Mouse (Mus musculus) hindbrain, embryonic 16.5 days (tissue): ENCODE measurements around the gene Fignl2. TPM values are rescaled to one million over a fixed set of nuclear protein-coding genes. Genes with fewer than 3 reads are reported as not detected.
A peak's percentile ranks its signal among the peaks of the same experiment; 100 is the strongest.

ENCODE experiments used
- ATAC-seq: fragments of 200-750 bp; cut with Nextera tagmentation; 2 replicates; pipeline ENCODE4 v1.8.0; 2017; ENCODE audit warnings: moderate TSS enrichment, moderate library complexity
- H3K27ac ChIP-seq: fragments of 300-500 bp; sonication (generic); 2 replicates; pipeline ENCODE4 v1.5.1; 2014; ENCODE audit warnings: low read depth, mild to moderate bottlenecking, control low read depth, low read length, moderate library complexity
- H3K27me3 ChIP-seq: fragments of 300-500 bp; sonication (generic); replicated peaks from 2 replicates; pipeline ENCODE4 v1.6.1; 2014; ENCODE audit warnings: low read length; ENCODE audit not compliant: control insufficient read depth, insufficient read depth
- H3K36me3 ChIP-seq: fragments of 300-500 bp; sonication (generic); 2 replicates; pipeline ENCODE4 v1.6.1; 2014; ENCODE audit warnings: mild to moderate bottlenecking, low read length, moderate library complexity, mixed read lengths; ENCODE audit not compliant: control insufficient read depth, insufficient read depth
- H3K4me1 ChIP-seq: fragments of 300-500 bp; sonication (generic); 2 replicates; pipeline ENCODE4 v1.6.1; 2014; ENCODE audit warnings: low read depth, low read length; ENCODE audit not compliant: control insufficient read depth, insufficient read depth
- H3K4me2 ChIP-seq: fragments of 300-500 bp; sonication (generic); 2 replicates; pipeline ENCODE4 v1.6.1; 2014; ENCODE audit warnings: mild to moderate bottlenecking, low read length, control low read depth, moderate library complexity
- H3K4me3 ChIP-seq: fragments of 300-500 bp; sonication (generic); 2 replicates; pipeline ENCODE4 v1.5.1; 2014; ENCODE audit warnings: mild to moderate bottlenecking, low read length, control low read depth, moderate library complexity
- H3K9ac ChIP-seq: fragments of 300-500 bp; sonication (generic); 2 replicates; pipeline ENCODE4 v1.6.1; 2014; ENCODE audit warnings: low read depth, mild to moderate bottlenecking, control low read depth, low read length, moderate library complexity
- H3K9me3 ChIP-seq: fragments of 300-500 bp; sonication (generic); 2 replicates; pipeline ENCODE4 v1.6.1; 2014; ENCODE audit warnings: mild to moderate bottlenecking, low read length, moderate library complexity; ENCODE audit not compliant: control insufficient read depth
- WGBS: fragments of 180-500 bp; shearing (Covaris S2); extraction: QIAGEN DNeasy Blood & Tissue Kit; methylation state at CpG from one replicate; pipeline ENCODE4 v1.1.7; 2014; 5-methylcytosine and 5-hydroxymethylcytosine counted together
- polyA plus RNA-seq: library from polyadenylated mRNA; unstranded; fragments of >200 nt; fragmentation: Nextera tagmentation; extraction: Ambion mirVana; gene quantifications from 2 replicates; pipeline ENCODE4 v1.2.1, GENCODE M21; 2015

Gene Fignl2
- 0.06 and 0.09 TPM in 2 replicates for polyA plus RNA-seq

GRCm38 (mm10) chr15:101077813-101078730, at the start of gene Fignl2:
Fignl2 (minus strand) TSS chr15:101078567.
- H3K4me3 ChIP-seq: peak within 1 kb of the TSS; percentile 68
- peak within 1 kb of the TSS; percentile 82 for H3K9ac ChIP-seq
- WGBS: 0% methylated on average over 53 of the region's 96 CpGs
- no peaks in the 10 kb centered on the region for H3K27me3 ChIP-seq
- peak within 1 kb of the TSS; percentile 90 for H3K4me2 ChIP-seq
- no peaks in the 10 kb centered on the region for H3K9me3 ChIP-seq
- H3K36me3 ChIP-seq: no peaks in the 10 kb centered on the region
- peak within 1 kb of the TSS; percentile 71 for H3K27ac ChIP-seq
- peaks cover 25% of the 10 kb centered on the region for H3K4me1 ChIP-seq
- ATAC-seq: peak; percentile 15; the same call in 1 of the 2 replicates

- H3K4me2 ChIP-seq: no peak overlapping the region
- H3K4me1 ChIP-seq: peaks cover 12% of the 10 kb centered on the region
- peaks cover 26% of the 10 kb centered on the region for H3K27me3 ChIP-seq
- 81% methylated on average over 12 of the region's 12 CpGs for WGBS
- ATAC-seq: no peak
- no peak overlapping the region for H3K4me3 ChIP-seq
- no peak overlapping the region for H3K27ac ChIP-seq
- H3K9ac ChIP-seq: no peak overlapping the region
- no peaks in the 10 kb centered on the region for H3K36me3 ChIP-seq
- no peaks in the 10 kb centered on the region for H3K9me3 ChIP-seq
Observed at GRCm38 (mm10) chr15:101126876-101127544, 48.6 kb upstream of the Fignl2 start.

- no peak for ATAC-seq
- H3K4me3 ChIP-seq: no peak overlapping the region
- H3K9ac ChIP-seq: no peak overlapping the region
- H3K27ac ChIP-seq: no peak overlapping the region
- peaks cover 7% of the 10 kb centered on the region for H3K4me1 ChIP-seq
- 92% methylated on average over 6 of the region's 6 CpGs for WGBS
- no peak overlapping the region for H3K4me2 ChIP-seq
- H3K36me3 ChIP-seq: no peaks in the 10 kb centered on the region
- H3K27me3 ChIP-seq: peaks cover 22% of the 10 kb centered on the region
- no peaks in the 10 kb centered on the region for H3K9me3 ChIP-seq
Observed at GRCm38 (mm10) chr15:101125561-101125960, 47.2 kb upstream of the Fignl2 start.

- no peaks in the 10 kb centered on the region for H3K9me3 ChIP-seq
- no peak overlapping the region for H3K4me3 ChIP-seq
- H3K9ac ChIP-seq: no peak overlapping the region
- H3K4me2 ChIP-seq: no peak overlapping the region
- H3K27ac ChIP-seq: no peak overlapping the region
- 46% methylated on average over 4 of the region's 4 CpGs for WGBS
- no peak for ATAC-seq
- no peaks in the 10 kb centered on the region for H3K4me1 ChIP-seq
- H3K27me3 ChIP-seq: peaks cover 7% of the 10 kb centered on the region
- no peaks in the 10 kb centered on the region for H3K36me3 ChIP-seq
Observed at GRCm38 (mm10) chr15:101123202-101123601, 44.8 kb upstream of the Fignl2 start.

- Histone ChIP-seq H3K27ac (no peak overlapping the region), H3K4me1 (no peaks in the 10 kb centered on the region)
- 34% methylated on average over 2 of the region's 2 CpGs for WGBS
Observed at GRCm38 (mm10) chr15:101122290-101122589, 43.9 kb upstream of the Fignl2 start.

GRCm38 (mm10) chr15:101121411-101122289, 43.3 kb upstream of the Fignl2 start:
- no peaks in the 10 kb centered on the region for H3K27me3 ChIP-seq
- no peak overlapping the region for H3K9ac ChIP-seq
- no peaks in the 10 kb centered on the region for H3K36me3 ChIP-seq
- no peak overlapping the region for H3K27ac ChIP-seq
- ATAC-seq: no peak
- WGBS: 75% methylated on average over 9 of the region's 9 CpGs
- H3K9me3 ChIP-seq: no peaks in the 10 kb centered on the region
- H3K4me3 ChIP-seq: no peak overlapping the region
- H3K4me1 ChIP-seq: no peaks in the 10 kb centered on the region
- no peak overlapping the region for H3K4me2 ChIP-seq

More at GRCm38 (mm10) chr15:101122290-101122589, 43.9 kb upstream of the Fignl2 start:
- Histone ChIP-seq H3K9ac (no peak overlapping the region), H3K9me3 (no peaks in the 10 kb centered on the region), H3K36me3 (no peaks in the 10 kb centered on the region), H3K4me2 (no peak overlapping the region), H3K27me3 (no peaks in the 10 kb centered on the region; the same call in 1 of the 2 replicates), H3K4me3 (no peak overlapping the region)
- no peak for ATAC-seq

- ATAC-seq: no peak
- no peaks in the 10 kb centered on the region for H3K36me3 ChIP-seq
- H3K4me2 ChIP-seq: no peak overlapping the region
- no peak overlapping the region for H3K4me3 ChIP-seq
- H3K27me3 ChIP-seq: no peaks in the 10 kb centered on the region
- H3K27ac ChIP-seq: no peak overlapping the region
- no peak overlapping the region for H3K9ac ChIP-seq
- 57% methylated on average over 14 of the region's 14 CpGs for WGBS
- no peaks in the 10 kb centered on the region for H3K4me1 ChIP-seq
- H3K9me3 ChIP-seq: no peaks in the 10 kb centered on the region
Observed at GRCm38 (mm10) chr15:101118399-101119125, 40.2 kb upstream of the Fignl2 start.

- no peak for ATAC-seq
- no peak within 1 kb of the TSS for H3K4me2 ChIP-seq
- H3K36me3 ChIP-seq: no peaks in the 10 kb centered on the region
- H3K4me1 ChIP-seq: no peaks in the 10 kb centered on the region
- WGBS: 76% methylated on average over 5 of the region's 5 CpGs
- H3K9me3 ChIP-seq: no peaks in the 10 kb centered on the region
- no peaks in the 10 kb centered on the region for H3K27me3 ChIP-seq
- no peak within 1 kb of the TSS for H3K27ac ChIP-seq
- no peak within 1 kb of the TSS for H3K4me3 ChIP-seq
- H3K9ac ChIP-seq: no peak within 1 kb of the TSS
Observed at GRCm38 (mm10) chr15:101115511-101116110, 37.2 kb upstream of the Fignl2 start, which contains the start of gene Ankrd33. Ankrd33 (plus strand) TSS chr15:101115755.
